Mouse (Mus musculus) embryo, embryonic 11 days (tissue): ENCODE data around the gene Cycs.
"Not testable (repeated sequence)": the region's sequence is repeated elsewhere in the genome, so short reads cannot be mapped to it uniquely, and the experiment has no call there.

Experiments
- DNase-seq: peaks from one replicate; pipeline ENCODE4 v3.0.0-alpha.2; 2015

Cycs gene

DNA sequence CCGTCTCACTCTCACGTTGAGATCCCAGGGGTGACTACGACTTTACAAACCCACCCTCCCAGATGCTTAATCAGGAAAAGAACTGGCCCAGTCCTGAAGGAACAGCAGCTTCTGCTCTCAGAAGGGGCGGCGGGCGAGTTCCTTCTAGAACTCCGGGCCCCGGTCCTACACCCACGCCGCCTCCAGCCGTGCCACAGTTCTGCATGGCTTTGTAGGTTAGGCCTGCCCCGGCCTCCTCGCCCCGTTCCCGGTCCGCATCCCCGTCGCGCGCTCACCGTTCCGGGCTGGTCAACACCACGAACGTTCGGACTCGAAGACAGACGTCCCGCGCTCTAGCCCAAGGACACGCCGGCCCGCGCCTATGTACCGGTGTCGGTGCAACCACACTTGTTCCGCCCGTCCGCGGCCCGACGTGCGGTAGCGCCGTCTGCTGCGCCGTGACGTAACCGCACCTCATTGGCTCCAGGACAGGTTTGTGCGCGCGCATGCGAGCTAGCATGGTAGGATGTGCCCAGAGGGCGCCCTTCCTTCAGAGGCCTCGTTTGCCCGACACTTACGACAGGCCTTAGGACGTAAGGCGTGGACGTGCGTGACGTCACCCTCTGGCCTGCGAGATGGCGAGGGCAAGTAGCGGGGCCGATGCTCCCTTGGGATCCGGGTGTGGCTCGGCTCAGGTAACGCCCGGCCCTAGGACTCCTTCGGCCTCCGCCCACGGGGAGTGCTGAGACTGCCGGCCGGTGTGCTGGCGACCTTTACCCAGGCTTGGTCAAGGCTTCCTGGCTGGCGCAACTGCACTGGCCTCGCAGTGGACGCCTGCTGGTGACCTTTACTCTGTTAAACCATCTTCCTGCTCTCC, at the start of gene Cycs:
Gene Cycs (minus strand): TSS at position 398 of the 856 bp plus-strand sequence.
- DNase-seq: peak; percentile 100

DNA sequence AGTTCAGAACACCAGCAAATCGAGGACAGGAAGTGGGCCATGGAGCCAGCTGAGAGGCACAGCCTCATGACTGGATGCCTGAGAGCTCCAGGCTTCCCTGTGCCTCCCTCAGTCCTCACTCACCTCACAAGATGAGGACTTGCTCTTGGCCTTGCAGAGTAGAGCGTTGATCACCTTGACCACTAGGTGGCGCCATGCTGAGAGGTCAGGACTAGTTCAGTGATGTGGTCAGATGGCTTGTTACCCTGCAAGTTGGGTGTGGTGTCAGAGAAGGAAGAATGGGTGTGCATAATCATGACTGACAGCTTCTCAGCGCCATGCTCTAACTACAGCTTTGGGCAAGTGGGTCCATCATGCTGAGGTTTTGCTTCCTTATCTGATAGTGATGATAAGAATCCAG, 35.3 kb upstream of the Cycs start:
- peak; percentile 65 for DNase-seq

DNA sequence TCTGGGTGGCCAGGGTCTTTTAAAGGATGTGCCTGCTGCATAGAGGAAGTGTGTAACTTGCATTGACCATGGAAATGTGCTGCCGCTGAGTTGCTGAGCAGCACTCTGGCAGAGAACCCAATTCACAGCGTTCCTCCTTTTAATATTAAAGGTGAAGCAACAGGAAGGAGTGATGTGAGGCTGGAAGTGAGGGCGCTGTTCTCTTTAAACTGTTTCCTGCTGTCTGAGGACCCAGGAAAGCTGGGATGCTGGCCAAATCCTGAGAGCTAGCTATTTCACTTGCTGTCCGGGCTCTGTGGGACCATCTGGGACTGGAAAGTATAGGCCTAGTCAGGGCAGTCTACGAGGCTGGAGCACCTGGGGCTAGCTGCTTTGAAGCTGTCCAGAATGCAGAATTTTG, 32.2 kb upstream of the Cycs start:
- no peak for DNase-seq

DNA sequence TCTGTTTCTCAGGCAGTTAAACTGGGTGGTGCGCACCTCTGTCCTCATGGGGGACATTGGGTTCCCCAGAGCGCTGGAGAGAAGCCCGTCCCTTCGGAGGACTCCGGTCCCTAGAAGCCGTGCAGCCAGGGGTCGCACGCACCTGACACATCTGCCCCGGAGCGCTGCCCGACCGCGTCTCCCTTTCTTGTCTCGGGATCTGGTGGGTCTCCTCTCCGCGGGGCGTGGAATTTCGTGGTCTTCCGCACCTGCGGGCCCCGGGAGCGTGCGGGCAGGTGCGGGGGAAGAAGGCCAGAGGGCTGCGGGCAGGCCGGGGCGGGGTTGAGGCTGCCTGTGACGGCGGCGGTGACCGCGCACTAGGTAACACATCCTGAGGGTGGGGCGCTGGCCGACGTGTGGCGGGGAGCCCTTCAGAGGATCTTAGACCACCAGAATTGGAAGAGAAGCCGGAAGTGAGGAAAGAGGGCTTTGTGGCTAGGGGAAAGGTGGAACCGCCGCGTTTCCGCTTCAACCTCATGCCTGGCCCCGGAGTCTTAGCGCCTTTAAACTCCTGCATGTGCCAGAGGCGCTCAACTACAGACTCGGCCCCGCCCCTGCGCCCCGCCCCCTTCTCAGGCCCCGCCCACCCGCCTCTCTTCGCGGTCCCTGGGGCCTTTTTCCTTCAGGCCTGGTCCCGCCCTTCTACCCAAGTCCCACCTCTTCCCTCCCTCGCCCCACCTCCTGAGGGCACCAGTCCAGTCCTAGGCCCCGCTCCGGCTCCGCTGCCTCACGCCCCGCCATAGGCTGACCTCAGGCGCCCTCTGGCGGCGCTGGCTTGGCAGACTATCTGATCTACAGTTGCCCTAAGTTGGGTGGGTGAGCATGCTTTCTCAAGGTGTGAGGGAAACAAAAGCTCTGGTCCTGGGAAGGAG, 30.2 kb upstream of the Cycs start, which contains the start of gene 4921507P07Rik:
Gene 4921507P07Rik (minus strand): TSS at position 332 of the 911 bp plus-strand sequence.
- DNase-seq: peak; percentile 97

DNA sequence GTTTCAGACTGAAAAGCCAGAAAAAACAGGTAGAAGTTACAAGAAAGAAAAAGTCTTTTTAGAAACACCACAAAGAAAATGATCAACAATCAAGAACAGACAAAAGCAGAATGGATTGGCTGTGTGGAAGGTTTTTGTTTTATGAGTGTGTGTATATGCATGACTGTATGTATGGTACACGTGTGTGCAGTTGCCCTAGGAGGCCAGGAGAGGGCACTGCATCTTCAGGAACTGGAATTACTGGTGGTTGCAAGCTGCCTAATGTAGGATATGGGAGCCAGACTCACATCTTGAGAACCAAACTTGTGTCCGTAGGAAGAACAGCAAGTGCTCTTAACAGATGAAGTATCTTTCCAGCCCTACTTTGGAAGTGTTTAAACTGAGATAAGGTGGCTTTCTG, 28.0 kb upstream of the Cycs start:
- DNase-seq: no peak

DNA sequence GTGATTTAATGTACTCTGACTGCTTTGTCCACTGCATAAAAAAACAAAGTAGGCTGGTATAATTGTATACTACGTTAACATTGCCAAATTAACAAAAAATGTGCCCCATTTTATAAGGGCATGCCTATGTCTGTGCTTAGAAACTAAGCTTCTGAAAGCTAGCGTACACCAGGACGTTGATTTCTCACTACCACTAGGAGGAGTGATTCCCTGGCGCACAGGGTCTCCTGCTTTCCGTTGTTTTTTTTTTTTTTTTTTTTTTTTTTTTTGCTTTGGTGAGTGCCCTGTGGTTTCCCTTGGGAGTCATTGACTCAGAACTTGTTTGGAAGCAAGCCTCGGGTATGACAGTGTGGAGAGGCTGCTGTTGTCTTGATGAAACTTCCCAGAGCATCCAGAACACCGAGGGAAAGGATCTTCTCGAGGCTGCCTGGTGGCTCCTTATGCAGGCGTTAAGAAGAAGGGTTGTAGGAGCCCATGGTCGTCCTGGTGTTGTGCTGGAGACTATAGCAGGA, 27.1 kb upstream of the Cycs start:
- no peak for DNase-seq

DNA sequence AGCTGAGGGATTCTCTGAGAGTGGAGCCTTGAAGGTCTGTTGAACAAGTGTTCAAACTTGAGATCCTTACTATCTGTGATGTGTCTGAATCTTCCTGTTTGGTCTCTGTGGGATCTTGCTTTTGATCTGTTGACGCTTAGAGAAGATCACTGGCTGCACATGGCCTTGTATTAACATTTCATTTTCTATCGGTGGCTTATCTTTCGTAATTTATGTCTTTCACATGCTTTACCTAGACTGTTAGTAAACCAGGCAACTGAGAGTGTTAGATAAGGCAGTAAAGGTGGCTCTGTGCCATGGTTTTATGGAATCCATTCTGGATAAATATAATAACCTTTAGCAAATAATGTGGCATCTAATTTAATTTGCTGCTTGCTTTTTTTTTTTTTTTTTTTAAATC, 23.9 kb upstream of the Cycs start:
- DNase-seq: no peak

DNA sequence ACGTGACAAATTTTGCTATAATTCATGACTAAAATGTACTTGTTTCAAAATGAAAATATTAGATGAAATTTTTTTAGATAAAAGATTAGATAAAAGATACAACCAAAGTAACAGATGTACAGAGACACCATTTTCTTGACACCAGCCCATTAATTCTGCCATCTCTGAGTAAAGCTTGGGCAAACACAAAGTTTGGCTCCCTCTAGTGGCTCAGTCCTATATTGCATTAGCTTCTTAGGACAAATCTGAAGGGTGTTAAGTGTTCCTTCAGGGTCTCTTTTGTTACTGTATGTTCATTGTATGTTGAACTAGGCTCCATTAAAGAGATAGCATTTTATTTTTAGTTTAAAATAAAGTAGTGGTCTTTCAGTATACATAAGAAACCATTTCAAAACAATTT, 21.9 kb upstream of the Cycs start:
- peak; percentile 85 for DNase-seq

DNA sequence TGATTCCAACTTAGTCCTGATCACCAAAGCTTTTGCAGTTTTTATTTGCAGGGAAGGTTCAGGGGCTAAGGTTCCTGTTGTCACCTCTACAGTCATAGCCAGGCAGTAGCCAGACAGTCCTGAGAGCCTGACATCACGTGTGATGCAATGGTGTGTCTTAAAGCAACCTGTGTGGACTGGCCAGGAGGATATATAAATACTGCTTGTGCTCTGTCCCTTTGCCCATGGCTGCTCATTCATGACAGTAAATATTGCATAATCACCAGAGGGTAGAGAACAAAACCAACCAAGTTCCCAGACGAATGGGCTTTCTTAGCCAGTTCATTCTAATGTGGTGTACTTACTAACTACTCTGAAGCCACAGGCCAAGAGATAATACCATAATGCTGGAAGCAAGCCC, 21.1 kb upstream of the Cycs start:
- no peak for DNase-seq

DNA sequence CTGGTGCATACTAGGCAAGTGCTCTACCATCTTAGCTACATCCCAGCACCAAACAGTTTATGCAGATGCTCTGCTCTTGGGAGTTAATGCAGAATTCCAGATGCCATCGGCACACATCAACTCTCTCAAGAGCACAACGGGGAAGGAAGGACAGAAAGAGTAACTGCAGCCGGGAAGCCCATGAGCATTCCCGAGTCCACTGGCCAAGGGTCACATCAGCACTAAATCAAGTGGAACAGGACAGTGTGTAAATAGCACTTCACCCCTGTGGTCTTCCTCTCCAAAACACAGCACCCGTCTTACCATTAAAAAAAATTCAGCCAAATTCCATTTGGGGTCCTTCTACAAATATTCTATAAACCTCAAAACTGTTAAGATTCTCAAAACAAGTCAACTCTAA, 20.0 kb upstream of the Cycs start:
- no peak for DNase-seq

DNA sequence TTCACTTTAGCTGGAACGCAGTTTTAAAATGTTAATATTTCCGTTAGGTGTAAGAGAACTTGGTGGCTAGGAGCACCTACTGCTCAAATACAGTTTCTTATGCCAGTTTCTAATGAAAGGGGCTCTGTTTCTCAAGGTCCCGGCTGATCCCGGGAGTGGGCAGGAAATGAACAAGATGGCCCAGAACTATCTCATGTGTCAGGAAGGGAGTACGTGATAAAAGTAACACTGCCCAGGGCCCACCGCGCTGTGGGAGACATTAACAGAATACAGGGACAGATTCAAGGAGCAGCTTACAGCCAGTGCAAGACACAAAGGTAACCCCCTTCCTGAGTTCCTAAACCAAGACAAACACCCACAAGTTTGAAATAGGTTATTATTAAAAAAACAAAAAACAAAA, 19.4 kb upstream of the Cycs start:
- no peak for DNase-seq

DNA sequence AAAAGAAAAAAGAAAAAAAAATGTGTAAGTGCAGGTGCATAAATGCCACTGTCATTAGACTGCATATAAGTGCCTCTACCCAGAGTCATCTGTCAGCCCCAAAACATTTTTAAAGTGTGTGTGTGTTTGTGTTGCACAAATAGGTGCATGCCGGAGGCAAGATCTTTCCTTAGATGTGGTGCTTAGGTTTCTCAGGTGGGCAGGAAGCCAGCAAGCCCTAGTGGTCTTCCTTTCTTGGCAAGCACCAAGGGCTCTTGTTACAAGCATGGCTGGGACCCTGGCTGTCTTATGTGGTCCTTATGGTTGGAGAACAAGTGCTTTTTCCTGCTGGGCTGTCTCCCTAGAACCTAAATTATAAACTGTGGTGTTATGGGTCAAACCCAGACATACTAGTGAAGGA, 5.3 kb upstream of the Cycs start:
- no peak for DNase-seq

DNA sequence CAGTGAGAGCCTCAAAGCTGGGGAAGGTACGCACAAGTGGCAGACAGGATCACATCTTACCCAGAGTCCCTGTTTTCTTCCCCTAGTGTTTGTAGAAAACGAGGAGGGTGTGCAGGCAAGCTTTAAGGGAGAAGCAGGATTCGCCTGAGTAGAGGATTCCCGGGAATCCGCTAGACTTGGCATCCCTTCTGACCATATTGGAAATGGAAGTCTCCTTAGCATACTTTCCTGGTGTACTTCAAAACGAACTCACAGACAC, 588 bp upstream of the Cycs start:
- no peak for DNase-seq

DNA sequence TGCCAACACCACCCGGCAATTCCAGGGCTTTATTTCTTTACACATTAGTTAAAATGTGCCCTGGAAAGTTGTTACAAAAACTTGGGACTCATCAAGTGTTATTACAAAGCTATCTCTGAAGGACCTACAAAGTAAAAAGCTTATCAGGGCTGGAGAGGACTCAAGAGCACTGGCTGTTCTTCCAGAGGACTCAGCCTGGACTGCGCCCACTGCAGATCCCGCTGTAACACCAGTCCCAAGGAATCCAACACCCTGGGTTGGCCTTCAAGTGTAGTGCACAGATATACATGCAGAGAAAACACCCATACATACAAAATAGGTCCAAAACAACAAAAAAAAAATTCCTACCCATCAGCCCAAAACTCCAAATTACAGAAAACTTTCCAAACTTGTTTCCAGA, 2.7 kb downstream of the Cycs start:
- DNase-seq: no peak

DNA sequence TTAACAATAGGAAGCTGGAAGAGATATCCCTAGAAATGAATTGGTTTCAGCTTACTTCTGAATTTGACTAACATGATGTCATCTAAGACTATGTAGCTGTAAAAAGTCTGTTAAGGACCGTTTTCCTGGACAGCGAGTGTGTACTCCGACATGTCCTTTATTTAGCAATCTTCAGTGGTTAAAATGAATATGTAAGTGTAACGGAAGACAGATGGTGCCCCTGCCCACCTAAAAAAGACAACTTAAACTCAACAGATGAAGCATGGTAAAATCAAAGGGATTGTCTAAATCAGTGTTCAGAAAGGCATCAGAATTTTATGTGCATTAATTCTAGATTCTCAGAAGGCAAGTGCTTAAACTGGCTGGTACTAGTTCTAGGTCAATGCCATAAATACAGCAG, 3.9 kb downstream of the Cycs start:
- no peak for DNase-seq

DNA sequence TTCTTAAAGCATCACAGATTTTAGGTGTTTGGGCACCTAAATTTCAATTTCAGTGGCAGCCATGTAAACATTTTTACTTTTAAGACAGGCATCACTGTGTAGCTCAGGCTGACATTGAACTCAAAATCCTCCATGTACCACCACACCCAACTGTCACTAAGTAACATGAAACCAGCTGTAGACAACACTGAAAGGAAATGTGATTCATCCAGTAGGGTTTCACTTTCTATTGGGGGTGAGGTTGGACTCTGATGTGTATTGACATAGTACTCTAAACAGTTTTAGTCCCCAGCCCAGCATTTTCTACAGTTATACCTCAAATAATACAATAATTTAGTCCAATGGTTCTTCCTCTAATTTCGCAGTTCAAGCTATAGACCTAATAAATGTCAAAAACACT, 5.6 kb downstream of the Cycs start:
- no peak for DNase-seq

DNA sequence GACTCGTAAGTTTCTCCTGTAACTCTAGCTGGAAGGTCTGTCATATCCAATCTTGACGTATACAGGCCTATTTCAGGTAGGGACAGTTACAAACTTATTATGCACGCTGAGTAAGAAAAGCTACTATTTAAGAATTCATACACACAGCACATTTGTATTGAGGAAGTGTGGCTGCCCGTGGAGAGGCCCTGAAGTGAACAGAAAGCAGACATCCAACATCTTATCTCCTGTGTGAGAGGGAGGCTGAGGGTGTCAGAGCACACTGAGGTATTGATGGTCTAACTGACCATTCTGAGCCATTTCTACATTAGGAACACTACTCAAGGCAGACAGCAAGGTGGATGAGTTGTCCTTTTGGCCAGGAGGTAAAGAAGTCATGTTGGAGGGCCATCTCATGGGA, 7.5 kb downstream of the Cycs start:
- no peak for DNase-seq

DNA sequence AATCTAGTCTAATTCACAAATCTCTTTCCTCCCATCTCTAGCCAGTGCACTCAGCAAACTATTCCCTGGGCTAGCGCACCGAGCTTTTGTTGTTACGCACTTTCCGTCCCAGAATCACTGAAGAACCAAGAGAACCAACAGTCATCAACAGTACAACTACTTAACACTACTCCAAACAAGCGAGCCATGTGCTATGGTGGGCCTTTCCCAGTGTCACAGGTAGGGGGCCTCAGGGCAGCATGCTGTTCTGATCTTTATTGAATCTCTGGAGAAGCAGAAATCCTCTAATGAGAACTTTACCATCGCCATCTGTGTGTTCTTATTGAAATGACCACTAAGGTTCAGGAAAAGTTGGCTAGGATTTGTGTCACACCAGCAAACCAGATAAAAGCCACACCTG, 8.8 kb downstream of the Cycs start:
- no peak for DNase-seq

DNA sequence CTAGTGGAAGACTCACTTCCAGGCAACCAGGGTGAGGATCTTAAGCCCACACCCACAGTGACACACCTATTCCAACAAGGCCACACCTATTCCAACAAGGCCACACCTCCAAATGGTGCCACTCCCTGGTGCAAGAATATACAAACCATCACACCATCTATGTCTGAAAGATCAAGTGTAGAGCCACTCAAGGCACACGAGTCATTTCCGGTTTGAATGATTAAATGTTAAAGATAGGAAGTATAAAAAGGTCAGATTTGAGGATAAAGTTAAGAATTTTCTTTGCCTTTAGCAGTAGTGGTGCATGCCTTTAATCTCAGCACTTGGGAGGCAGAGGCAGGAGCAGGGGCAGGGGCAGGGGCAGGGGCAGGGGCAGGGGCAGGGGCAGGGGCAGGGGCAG, 12.1 kb downstream of the Cycs start:
- not testable (repeated sequence) for DNase-seq

DNA sequence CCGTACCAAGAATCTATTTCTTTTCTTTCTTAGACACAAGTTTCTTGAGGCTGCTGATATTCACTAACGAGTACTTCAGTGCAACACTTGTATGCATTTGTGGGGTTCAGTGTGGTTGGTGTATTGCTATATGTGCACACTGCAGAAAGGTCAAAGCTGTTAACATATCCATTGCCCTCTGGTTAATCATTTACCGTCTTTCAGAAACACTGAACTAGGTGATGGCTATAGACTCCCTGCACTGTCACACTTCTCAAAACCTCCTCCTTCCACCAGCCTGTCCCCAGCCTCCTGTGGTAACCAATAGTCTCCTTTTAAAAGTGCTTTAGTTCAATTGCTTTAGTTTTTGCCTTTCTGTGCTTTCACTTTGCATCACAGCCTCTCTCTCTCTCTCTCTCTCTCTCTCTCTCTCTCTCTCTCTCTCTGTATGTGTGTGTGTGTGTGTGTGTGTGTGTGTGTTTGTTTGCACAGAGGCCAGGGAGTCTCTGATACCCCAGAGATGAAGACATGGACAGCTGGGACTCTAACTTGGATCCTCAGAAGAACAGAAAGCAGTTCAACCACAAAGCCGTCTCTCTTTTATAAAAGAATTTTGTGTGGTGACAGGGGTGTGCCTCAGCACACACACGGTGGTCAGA, 13.3 kb downstream of the Cycs start:
- DNase-seq: no peak

DNA sequence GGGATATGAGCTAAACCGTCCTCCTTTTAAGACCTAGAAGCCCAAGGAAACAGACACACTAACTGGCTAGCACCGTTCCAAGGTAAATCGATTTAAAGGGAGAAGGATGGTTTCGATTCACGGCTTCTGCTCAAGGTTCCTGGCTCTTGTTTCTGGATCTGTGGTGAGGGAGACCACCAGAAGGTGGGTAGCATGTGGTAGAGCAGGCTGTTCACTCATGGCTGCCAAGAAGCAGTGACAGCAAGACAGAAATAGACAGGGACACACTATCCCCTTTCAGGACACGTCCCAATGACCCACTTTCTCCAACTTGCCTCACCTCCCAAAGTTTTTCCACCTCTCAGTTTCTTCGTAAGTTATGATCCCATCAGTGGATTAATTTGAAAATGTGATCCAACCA, 16.5 kb downstream of the Cycs start:
- no peak for DNase-seq

DNA sequence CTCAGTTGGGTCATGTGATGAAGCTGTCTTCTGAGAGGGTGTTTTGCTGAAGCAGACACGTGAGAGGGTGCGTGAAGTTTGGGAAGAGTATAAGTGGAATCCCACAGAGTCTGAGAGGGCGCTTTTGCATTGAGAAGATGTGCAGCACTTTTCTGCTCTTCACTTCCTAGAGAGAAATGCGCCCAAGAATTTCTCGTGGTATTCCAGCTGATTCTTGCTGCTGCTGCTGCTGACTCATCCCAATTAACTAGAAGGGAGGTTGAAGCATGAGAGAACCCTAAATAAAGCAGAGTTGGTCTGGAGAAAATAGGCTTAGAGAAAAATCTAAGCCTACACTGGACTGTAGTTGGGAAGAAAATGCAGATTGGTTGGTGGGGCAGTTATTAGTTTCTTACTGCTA, 17.3 kb downstream of the Cycs start:
- no peak for DNase-seq

DNA sequence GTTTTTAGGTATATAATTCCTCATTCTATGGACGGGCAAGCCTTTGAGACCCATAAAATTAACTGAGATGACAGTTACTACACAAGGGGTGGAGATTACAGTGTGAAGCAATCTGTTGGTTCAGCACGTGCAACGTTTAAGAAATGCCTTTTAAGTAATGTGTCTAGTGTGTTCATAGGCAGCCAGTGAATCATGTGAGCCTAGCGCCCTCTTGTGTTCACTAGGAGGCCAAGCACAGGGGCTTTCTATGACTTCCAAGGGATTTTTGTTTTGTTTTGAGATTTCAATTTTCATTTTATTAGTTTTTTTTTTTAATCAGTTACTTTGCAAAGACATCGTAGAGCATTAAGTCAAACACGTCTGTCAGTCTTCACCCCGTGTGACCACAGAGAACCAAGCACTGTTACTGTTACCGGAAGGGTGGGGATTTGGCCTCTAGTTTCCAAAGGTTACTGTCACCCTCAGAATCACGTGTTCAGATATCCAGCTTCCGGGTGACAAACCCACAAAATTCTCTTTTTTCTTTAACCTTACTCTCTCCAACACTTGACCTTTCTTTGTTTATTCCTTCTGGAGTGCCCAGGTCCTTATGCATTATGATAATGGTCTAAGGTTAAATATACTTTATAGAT, 20.8 kb downstream of the Cycs start:
- DNase-seq: peak; percentile 70
